Mouse (Mus musculus) midbrain, embryonic 10.5 days (tissue): ENCODE results near the gene Mtx3. TPM values are rescaled to one million over a fixed set of nuclear protein-coding genes. Genes with fewer than 3 reads are reported as not detected.

Source experiments
- DNase-seq: peaks from one replicate; pipeline ENCODE4 v3.0.0-alpha.2; 2017; ENCODE audit warnings: low spot score
- H3K27ac ChIP-seq: fragments of 300-500 bp; sonication (generic); replicated peaks from 2 replicates; pipeline ENCODE4 v1.5.1; 2016; ENCODE audit warnings: mild to moderate bottlenecking
- H3K27me3 ChIP-seq: fragments of 300-500 bp; sonication (generic); 2 replicates; pipeline ENCODE4 v1.6.1; 2016; ENCODE audit warnings: low read depth, mild to moderate bottlenecking; ENCODE audit not compliant: poor library complexity, severe bottlenecking
- H3K36me3 ChIP-seq: fragments of 300-500 bp; sonication (generic); 2 replicates; pipeline ENCODE4 v1.6.1; 2016; ENCODE audit warnings: mild to moderate bottlenecking, moderate library complexity
- H3K4me1 ChIP-seq: fragments of 300-500 bp; sonication (generic); 2 replicates; pipeline ENCODE4 v1.6.1; 2016
- H3K4me3 ChIP-seq: fragments of 300-500 bp; sonication (generic); 2 replicates; pipeline ENCODE4 v1.5.1; 2016; ENCODE audit warnings: mild to moderate bottlenecking, moderate library complexity
- H3K9me3 ChIP-seq: fragments of 300-500 bp; sonication (generic); replicated peaks from 2 replicates; pipeline ENCODE4 v1.6.1; 2016; ENCODE audit warnings: mild to moderate bottlenecking
- WGBS: fragments of 180-500 bp; shearing (Covaris S2); methylation state at CpG from one replicate; pipeline ENCODE4 v1.1.7; 2016; 5-methylcytosine and 5-hydroxymethylcytosine counted together
- polyA plus RNA-seq: library from polyadenylated mRNA; unstranded; fragments of >200 nt; fragmentation: Nextera tagmentation; extraction: Ambion mirVana; gene quantifications from 2 replicates; pipeline ENCODE4 v1.2.1, GENCODE M21; 2016

The Mtx3 gene
- polyA plus RNA-seq, 1 experiment from 2014 or later: 2.6 TPM

DNA sequence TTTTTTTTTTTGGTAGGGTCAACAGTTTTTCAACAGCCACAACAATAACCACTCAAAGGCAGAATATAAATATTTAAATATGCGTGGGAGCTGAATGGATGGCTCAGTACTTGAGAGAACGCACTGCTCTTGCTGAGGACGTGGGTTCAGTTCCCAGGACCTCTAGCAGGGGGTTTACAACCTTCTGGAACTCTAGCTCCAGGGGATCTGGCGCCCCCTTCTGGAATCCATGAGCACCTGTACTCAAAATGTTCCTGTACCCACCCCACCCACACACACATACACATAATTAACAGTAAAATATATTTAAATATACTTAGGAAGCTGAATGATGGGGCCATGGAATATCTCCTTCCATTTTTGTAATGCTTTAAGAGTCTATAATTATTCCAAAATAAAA, 11.3 kb downstream of the Mtx3 start:
- Histone ChIP-seq H3K36me3 (peaks cover 48% of the 10 kb centered on the region), H3K9me3 (no peaks in the 10 kb centered on the region), H3K27me3 (no peaks in the 10 kb centered on the region), H3K4me1 (no peaks in the 10 kb centered on the region), H3K4me3 (no peak overlapping the region), H3K27ac (no peak overlapping the region)
- 74% methylated on average over 4 of the region's 4 CpGs for WGBS
- DNase-seq: no peak

- no peaks in the 10 kb centered on the region for H3K4me1 ChIP-seq
- no peaks in the 10 kb centered on the region for H3K27me3 ChIP-seq
- H3K9me3 ChIP-seq: no peaks in the 10 kb centered on the region
- no peak for DNase-seq
- WGBS: 86% methylated on average over 5 of the region's 5 CpGs
- no peak overlapping the region for H3K4me3 ChIP-seq
- no peak overlapping the region for H3K27ac ChIP-seq
- H3K36me3 ChIP-seq: peaks cover 20% of the 10 kb centered on the region
Measured at GRCm38 (mm10) chr13:92858808-92859207, 14.2 kb downstream of the Mtx3 start.

- 85% methylated on average over 4 of the region's 4 CpGs for WGBS
- Histone ChIP-seq H3K4me3 (no peak overlapping the region), H3K4me1 (no peaks in the 10 kb centered on the region), H3K27ac (no peak overlapping the region), H3K9me3 (no peaks in the 10 kb centered on the region), H3K27me3 (no peaks in the 10 kb centered on the region), H3K36me3 (peaks cover 10% of the 10 kb centered on the region)
- DNase-seq: no peak
Measured at GRCm38 (mm10) chr13:92859959-92860358, 15.4 kb downstream of the Mtx3 start.

GRCm38 (mm10) chr13:92865358-92865757, 20.8 kb downstream of the Mtx3 start:
- H3K4me3 ChIP-seq: no peak overlapping the region
- H3K27me3 ChIP-seq: no peaks in the 10 kb centered on the region
- WGBS: 80% methylated on average over 7 of the region's 7 CpGs
- no peak overlapping the region for H3K27ac ChIP-seq
- H3K9me3 ChIP-seq: no peaks in the 10 kb centered on the region
- H3K36me3 ChIP-seq: no peaks in the 10 kb centered on the region
- DNase-seq: no peak
- H3K4me1 ChIP-seq: no peaks in the 10 kb centered on the region

DNA sequence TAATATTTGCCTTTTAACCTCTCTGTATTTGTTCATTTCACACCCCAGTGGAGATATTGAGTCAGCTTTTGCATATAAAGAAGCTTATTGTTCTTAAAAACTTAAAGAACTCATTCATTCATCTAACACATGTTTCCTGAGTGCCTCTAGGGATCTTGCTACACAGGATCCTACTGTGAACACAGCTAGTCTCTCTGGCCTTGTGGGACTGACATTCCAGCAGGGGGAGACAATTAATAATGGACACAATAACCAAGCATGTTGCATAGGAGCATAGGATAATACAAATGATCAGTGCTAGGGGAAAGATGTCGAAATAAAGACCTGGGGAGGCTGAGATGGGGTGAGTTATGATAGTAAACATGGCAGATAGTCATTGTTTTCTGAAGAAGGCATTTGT, 22.1 kb downstream of the Mtx3 start:
- H3K36me3 ChIP-seq: no peaks in the 10 kb centered on the region
- H3K4me3 ChIP-seq: no peak overlapping the region
- WGBS: 84% methylated on average over 1 of the region's 1 CpGs
- H3K4me1 ChIP-seq: no peaks in the 10 kb centered on the region
- no peaks in the 10 kb centered on the region for H3K9me3 ChIP-seq
- H3K27me3 ChIP-seq: no peaks in the 10 kb centered on the region
- DNase-seq: no peak
- no peak overlapping the region for H3K27ac ChIP-seq

DNA sequence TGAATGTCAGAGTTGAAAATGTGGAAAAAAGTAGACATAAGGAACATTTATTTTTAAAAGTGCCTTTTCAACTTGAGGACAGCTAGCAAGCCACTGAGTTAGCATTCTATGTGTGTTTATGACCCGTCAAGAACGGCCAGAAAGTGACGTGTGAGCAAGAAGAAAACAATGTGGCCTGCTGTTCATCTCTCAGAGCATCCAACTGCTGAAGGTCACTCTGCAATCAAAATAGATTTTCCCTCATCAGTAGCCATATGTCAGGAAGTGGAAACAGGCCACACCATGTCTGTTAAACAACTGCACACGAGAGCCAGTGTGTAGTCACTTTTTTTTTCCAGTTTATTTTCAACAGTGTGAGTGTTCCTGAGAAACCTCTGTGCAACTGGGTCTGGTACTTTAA, 35.0 kb downstream of the Mtx3 start:
- Histone ChIP-seq H3K36me3 (no peaks in the 10 kb centered on the region), H3K27ac (no peak overlapping the region), H3K9me3 (no peaks in the 10 kb centered on the region), H3K27me3 (no peaks in the 10 kb centered on the region), H3K4me1 (peaks cover 5% of the 10 kb centered on the region; the same call in 1 of the 2 replicates), H3K4me3 (no peak overlapping the region)
- WGBS: 88% methylated on average over 4 of the region's 4 CpGs
- DNase-seq: no peak

- WGBS: 79% methylated on average over 9 of the region's 9 CpGs
- H3K36me3 ChIP-seq: no peaks in the 10 kb centered on the region
- H3K4me1 ChIP-seq: peaks cover 5% of the 10 kb centered on the region; the same call in 1 of the 2 replicates
- H3K27ac ChIP-seq: no peak overlapping the region
- no peak overlapping the region for H3K4me3 ChIP-seq
- no peaks in the 10 kb centered on the region for H3K27me3 ChIP-seq
- DNase-seq: no peak
- no peaks in the 10 kb centered on the region for H3K9me3 ChIP-seq
Measured at GRCm38 (mm10) chr13:92879933-92880332, 35.4 kb downstream of the Mtx3 start.

GRCm38 (mm10) chr13:92880589-92880988, 36.0 kb downstream of the Mtx3 start:
- H3K4me3 ChIP-seq: no peak overlapping the region
- no peaks in the 10 kb centered on the region for H3K9me3 ChIP-seq
- DNase-seq: no peak
- H3K4me1 ChIP-seq: peaks cover 5% of the 10 kb centered on the region; the same call in 1 of the 2 replicates
- H3K36me3 ChIP-seq: no peaks in the 10 kb centered on the region
- H3K27ac ChIP-seq: no peak overlapping the region
- no peaks in the 10 kb centered on the region for H3K27me3 ChIP-seq

- Histone ChIP-seq H3K4me1 (peaks cover 5% of the 10 kb centered on the region; the same call in 1 of the 2 replicates), H3K9me3 (no peaks in the 10 kb centered on the region), H3K27me3 (no peaks in the 10 kb centered on the region), H3K27ac (no peak overlapping the region), H3K36me3 (no peaks in the 10 kb centered on the region), H3K4me3 (no peak overlapping the region)
- 92% methylated on average over 9 of the region's 9 CpGs for WGBS
- no peak for DNase-seq
Measured at GRCm38 (mm10) chr13:92882271-92882985, 37.9 kb downstream of the Mtx3 start.

DNA sequence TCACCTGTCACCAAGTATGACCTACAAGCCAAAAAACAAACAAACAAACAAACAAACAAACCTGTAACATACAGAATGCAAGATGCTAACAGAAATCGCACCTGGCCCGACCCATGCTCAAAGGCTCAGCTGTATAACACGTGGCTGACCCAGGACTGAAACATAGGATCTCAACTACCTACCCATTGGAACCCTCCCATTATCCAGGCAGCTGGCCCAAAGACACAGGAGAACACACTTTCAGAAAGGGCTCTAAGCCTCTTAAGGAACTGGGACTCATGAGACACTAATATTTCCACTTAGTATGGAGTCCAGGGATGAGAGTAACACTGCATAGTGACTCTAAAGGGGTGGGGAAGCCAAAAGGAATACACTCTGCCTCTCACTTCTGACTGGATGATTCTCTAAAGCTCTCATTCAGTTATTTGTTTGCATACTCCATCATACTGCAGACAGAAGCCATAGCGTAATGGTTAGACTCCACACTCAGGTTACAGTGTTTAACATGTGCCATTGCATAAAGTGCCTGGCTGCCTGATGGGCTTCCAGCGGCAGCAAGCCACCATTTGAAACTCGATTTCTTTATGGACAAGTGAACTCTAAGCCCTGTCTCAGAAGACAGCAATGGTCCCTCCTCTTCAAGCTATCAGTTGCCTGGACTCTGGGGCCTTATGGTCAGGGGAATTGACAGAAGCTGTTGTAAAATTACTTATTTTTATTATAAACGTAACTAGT, 38.6 kb downstream of the Mtx3 start:
- Histone ChIP-seq H3K9me3 (no peaks in the 10 kb centered on the region), H3K27me3 (no peaks in the 10 kb centered on the region), H3K36me3 (no peaks in the 10 kb centered on the region), H3K4me1 (peaks cover 5% of the 10 kb centered on the region; the same call in 1 of the 2 replicates), H3K4me3 (no peak overlapping the region), H3K27ac (no peak overlapping the region)
- no peak for DNase-seq
- 89% methylated on average over 7 of the region's 7 CpGs for WGBS

GRCm38 (mm10) chr13:92884206-92884605, 39.6 kb downstream of the Mtx3 start:
- Histone ChIP-seq H3K36me3 (no peaks in the 10 kb centered on the region), H3K4me1 (peaks cover 5% of the 10 kb centered on the region; the same call in 1 of the 2 replicates), H3K27me3 (no peaks in the 10 kb centered on the region), H3K4me3 (no peak overlapping the region), H3K27ac (no peak overlapping the region), H3K9me3 (no peaks in the 10 kb centered on the region)
- 91% methylated on average over 1 of the region's 1 CpGs for WGBS
- DNase-seq: no peak

DNA sequence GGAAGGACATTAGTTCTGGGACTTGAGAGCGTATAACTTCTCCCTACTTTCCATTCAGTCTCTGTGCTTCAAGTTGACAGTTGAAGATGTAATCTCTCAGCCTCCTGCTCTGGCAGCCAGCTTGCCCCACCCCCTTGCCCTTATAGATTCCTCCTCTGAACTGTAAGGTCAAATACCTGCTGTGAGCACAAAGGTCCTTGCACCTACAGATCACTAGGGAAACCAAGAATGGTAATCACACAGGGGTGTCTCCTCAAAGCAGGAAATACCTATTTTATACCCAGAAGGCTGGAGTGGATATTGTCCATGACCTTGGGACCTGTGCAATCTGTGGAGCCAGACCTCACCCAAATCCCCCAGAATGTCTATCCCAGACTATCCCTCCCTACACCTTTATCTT, 40.4 kb downstream of the Mtx3 start:
- Histone ChIP-seq H3K27me3 (no peaks in the 10 kb centered on the region), H3K4me1 (peaks cover 4% of the 10 kb centered on the region; the same call in 1 of the 2 replicates), H3K9me3 (no peaks in the 10 kb centered on the region), H3K4me3 (no peak overlapping the region), H3K36me3 (no peaks in the 10 kb centered on the region), H3K27ac (no peak overlapping the region)
- no peak for DNase-seq
- 77% methylated on average over 1 of the region's 1 CpGs for WGBS

DNA sequence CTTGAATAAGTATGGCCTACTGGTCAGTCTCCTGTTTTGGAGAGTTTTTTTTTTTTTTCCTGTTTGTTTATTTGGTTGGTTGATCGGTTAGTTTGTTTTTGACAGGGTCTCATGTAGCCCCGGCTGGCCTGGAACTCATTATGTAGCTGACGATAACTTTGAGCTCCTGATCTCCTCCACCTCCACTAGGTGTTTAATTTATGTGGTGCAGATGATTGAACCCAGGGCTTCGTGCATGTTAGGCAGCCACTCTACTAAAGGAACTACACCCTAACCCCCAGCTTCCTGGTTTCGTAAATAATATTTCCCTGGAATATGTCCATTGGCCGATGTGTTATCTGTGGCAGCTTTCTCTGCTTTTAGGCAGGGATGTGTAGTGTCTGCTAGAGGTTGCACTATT, 54.5 kb downstream of the Mtx3 start:
- Histone ChIP-seq H3K27ac (no peak overlapping the region), H3K27me3 (no peaks in the 10 kb centered on the region), H3K4me1 (no peaks in the 10 kb centered on the region), H3K4me3 (no peak overlapping the region), H3K9me3 (no peaks in the 10 kb centered on the region), H3K36me3 (no peaks in the 10 kb centered on the region)
- WGBS: 85% methylated on average over 6 of the region's 6 CpGs
- no peak for DNase-seq
